Mouse (Mus musculus) limb, embryonic 11.5 days (tissue): ENCODE data around the gene Hexim1. TPM values are rescaled to one million over a fixed set of nuclear protein-coding genes. Genes with fewer than 3 reads are reported as not detected.

Source experiments
- ATAC-seq: fragments of 200-750 bp; cut with Nextera tagmentation; 2 replicates; pipeline ENCODE4 v1.8.0; 2017; ENCODE audit warnings: low read depth; ENCODE audit not compliant: insufficient number of reproducible peaks, low FRiP score, low TSS enrichment
- DNase-seq: peaks from one replicate; pipeline ENCODE4 v3.0.0-alpha.2; 2015; ENCODE audit warnings: low spot score
- H3K27ac ChIP-seq: fragments of 300-500 bp; sonication (generic); replicated peaks from 2 replicates; pipeline ENCODE4 v1.5.1; 2014; ENCODE audit warnings: low read depth, mild to moderate bottlenecking, low read length
- H3K27me3 ChIP-seq: fragments of 300-500 bp; sonication (generic); 2 replicates; pipeline ENCODE4 v1.6.1; 2014; ENCODE audit warnings: mild to moderate bottlenecking, low read length, mixed read lengths; ENCODE audit not compliant: control insufficient read depth, insufficient read depth
- H3K36me3 ChIP-seq: fragments of 300-500 bp; sonication (generic); 2 replicates; pipeline ENCODE4 v1.6.1; 2014; ENCODE audit warnings: mild to moderate bottlenecking, low read length, moderate library complexity, mixed read lengths; ENCODE audit not compliant: control insufficient read depth, insufficient read depth
- H3K4me1 ChIP-seq: fragments of 300-500 bp; sonication (generic); 2 replicates; pipeline ENCODE4 v1.6.1; 2014; ENCODE audit warnings: low read length, mixed read lengths; ENCODE audit not compliant: control insufficient read depth, insufficient read depth
- H3K4me2 ChIP-seq: fragments of 300-500 bp; sonication (generic); 2 replicates; pipeline ENCODE4 v1.6.1; 2014; ENCODE audit warnings: low read depth, mild to moderate bottlenecking, moderate library complexity; ENCODE audit not compliant: severe bottlenecking
- H3K4me3 ChIP-seq: fragments of 300-500 bp; sonication (generic); 2 replicates; pipeline ENCODE4 v1.5.1; 2014; ENCODE audit warnings: low read depth, low read length
- H3K9ac ChIP-seq: fragments of 300-500 bp; sonication (generic); 2 replicates; pipeline ENCODE4 v1.6.1; 2014; ENCODE audit warnings: mild to moderate bottlenecking, low read length
- H3K9me3 ChIP-seq: fragments of 300-500 bp; sonication (generic); 2 replicates; pipeline ENCODE4 v1.6.1; 2016; ENCODE audit warnings: low read length; ENCODE audit not compliant: control insufficient read depth
- WGBS: fragments of 180-500 bp; shearing (Covaris S2); extraction: QIAGEN DNeasy Blood & Tissue Kit; methylation state at CpG from one replicate; pipeline ENCODE4 v1.1.7; 2014; 5-methylcytosine and 5-hydroxymethylcytosine counted together
- polyA plus RNA-seq: library from polyadenylated mRNA; unstranded; fragments of >200 nt; fragmentation: Nextera tagmentation; extraction: Ambion mirVana; gene quantifications from 2 replicates; pipeline ENCODE4 v1.2.1, GENCODE M21; 2014

Hexim1 gene
- polyA plus RNA-seq, 1 experiment from 2014 or later = 5.6 TPM

- H3K4me2 ChIP-seq = no peak overlapping the region
- H3K27ac ChIP-seq = no peak overlapping the region
- H3K9me3 ChIP-seq = no peaks in the 10 kb centered on the region
- H3K4me1 ChIP-seq = no peaks in the 10 kb centered on the region
- 50% methylated on average over 10 of the region's 10 CpGs for WGBS
- H3K4me3 ChIP-seq = no peak overlapping the region
- DNase-seq = no peak
- no peak overlapping the region for H3K9ac ChIP-seq
- no peak for ATAC-seq
- H3K36me3 ChIP-seq = no peaks in the 10 kb centered on the region
- H3K27me3 ChIP-seq = no peaks in the 10 kb centered on the region; the same call in 1 of the 2 replicates
Observed at GRCm38 (mm10) chr11:103074121-103074650, 41.8 kb upstream of the Hexim1 start.

- Histone ChIP-seq H3K36me3 (no peaks in the 10 kb centered on the region), H3K4me1 (no peaks in the 10 kb centered on the region), H3K27ac (no peak overlapping the region), H3K9me3 (no peaks in the 10 kb centered on the region), H3K27me3 (peaks cover 3% of the 10 kb centered on the region; the same call in 1 of the 2 replicates), H3K9ac (peak overlapping the region; percentile 27; the same call in 1 of the 2 replicates), H3K4me2 (no peak overlapping the region), H3K4me3 (no peak overlapping the region)
- DNase-seq (no peak), ATAC-seq (no peak)
- 21% methylated on average over 10 of the region's 10 CpGs for WGBS
Observed at GRCm38 (mm10) chr11:103074796-103075323, 41.2 kb upstream of the Hexim1 start.

- Histone ChIP-seq H3K36me3 (no peaks in the 10 kb centered on the region), H3K9me3 (no peaks in the 10 kb centered on the region), H3K27ac (no peak overlapping the region), H3K4me2 (no peak overlapping the region), H3K4me1 (peaks cover 7% of the 10 kb centered on the region), H3K4me3 (no peak overlapping the region), H3K9ac (no peak overlapping the region), H3K27me3 (peaks cover 14% of the 10 kb centered on the region)
- ATAC-seq = no peak
- no peak for DNase-seq
- WGBS = 90% methylated on average over 7 of the region's 7 CpGs
Observed at GRCm38 (mm10) chr11:103076010-103076409, 40.0 kb upstream of the Hexim1 start.

GRCm38 (mm10) chr11:103076581-103076980 is 39.5 kb upstream of the Hexim1 start:
- ATAC-seq = no peak
- H3K4me3 ChIP-seq = no peak overlapping the region
- peaks cover 7% of the 10 kb centered on the region for H3K4me1 ChIP-seq
- no peak overlapping the region for H3K9ac ChIP-seq
- H3K27me3 ChIP-seq = peaks cover 17% of the 10 kb centered on the region
- no peak overlapping the region for H3K27ac ChIP-seq
- H3K4me2 ChIP-seq = no peak overlapping the region
- DNase-seq = no peak
- 82% methylated on average over 8 of the region's 8 CpGs for WGBS
- no peaks in the 10 kb centered on the region for H3K36me3 ChIP-seq
- no peaks in the 10 kb centered on the region for H3K9me3 ChIP-seq

- peaks cover 7% of the 10 kb centered on the region for H3K4me1 ChIP-seq
- no peaks in the 10 kb centered on the region for H3K9me3 ChIP-seq
- ATAC-seq (no peak), DNase-seq (no peak)
- H3K4me2 ChIP-seq = no peak overlapping the region
- no peaks in the 10 kb centered on the region for H3K36me3 ChIP-seq
- H3K27ac ChIP-seq = no peak overlapping the region
- H3K4me3 ChIP-seq = no peak overlapping the region
- no peak overlapping the region for H3K9ac ChIP-seq
- WGBS = 78% methylated on average over 11 of the region's 11 CpGs
- peaks cover 17% of the 10 kb centered on the region for H3K27me3 ChIP-seq
Observed at GRCm38 (mm10) chr11:103078131-103078530, 37.9 kb upstream of the Hexim1 start.

GRCm38 (mm10) chr11:103080323-103081091 is 35.5 kb upstream of the Hexim1 start:
- Histone ChIP-seq H3K9ac (peak overlapping the region; percentile 27; the same call in 1 of the 2 replicates), H3K27ac (no peak overlapping the region), H3K4me2 (peak overlapping the region; percentile 65), H3K27me3 (peaks cover 17% of the 10 kb centered on the region), H3K9me3 (no peaks in the 10 kb centered on the region), H3K4me3 (peak overlapping the region; percentile 22), H3K36me3 (no peaks in the 10 kb centered on the region), H3K4me1 (peaks cover 7% of the 10 kb centered on the region)
- WGBS = under 1% methylated on average over 43 of the region's 43 CpGs
- peak; percentile 50 for DNase-seq
- ATAC-seq = no peak

- Histone ChIP-seq H3K27ac (no peak overlapping the region), H3K4me1 (peaks cover 7% of the 10 kb centered on the region), H3K36me3 (no peaks in the 10 kb centered on the region), H3K27me3 (peaks cover 17% of the 10 kb centered on the region), H3K9ac (no peak overlapping the region), H3K4me2 (no peak overlapping the region), H3K9me3 (no peaks in the 10 kb centered on the region), H3K4me3 (no peak overlapping the region)
- no peak for ATAC-seq
- no peak for DNase-seq
- WGBS = 61% methylated on average over 6 of the region's 6 CpGs
Observed at GRCm38 (mm10) chr11:103081631-103082030, 34.4 kb upstream of the Hexim1 start.

GRCm38 (mm10) chr11:103093306-103093705 is 22.7 kb upstream of the Hexim1 start:
- DNase-seq (no peak), ATAC-seq (no peak)
- Histone ChIP-seq H3K27me3 (no peaks in the 10 kb centered on the region), H3K4me2 (no peak overlapping the region), H3K36me3 (no peaks in the 10 kb centered on the region), H3K27ac (no peak overlapping the region), H3K9ac (no peak overlapping the region), H3K4me1 (peaks cover 11% of the 10 kb centered on the region), H3K4me3 (no peak overlapping the region), H3K9me3 (no peaks in the 10 kb centered on the region)
- 96% methylated on average over 7 of the region's 7 CpGs for WGBS
